Mouse (Mus musculus) cerebellum, adult 9-11 months (tissue): Measurements from ENCODE around the gene Col6a6.

Experiments used
- DNase-seq: peaks from one replicate; pipeline ENCODE4 v3.0.0; 2022

The Col6a6 gene

GRCm38 (mm10) chr9:105734651-105735050 is 93.3 kb downstream of the Col6a6 start:
- no peak for DNase-seq

GRCm38 (mm10) chr9:105731976-105732375 is 96.0 kb downstream of the Col6a6 start:
- DNase-seq, result no peak

- no peak for DNase-seq
These were observed 107.5 kb downstream of the Col6a6 start for GRCm38 (mm10) chr9:105720430-105720829.

- no peak for DNase-seq
These were observed 108.0 kb downstream of the Col6a6 start for GRCm38 (mm10) chr9:105719851-105720395.

- no peak for DNase-seq
These were observed 108.6 kb downstream of the Col6a6 start for GRCm38 (mm10) chr9:105719367-105719766.

GRCm38 (mm10) chr9:105712049-105712448 is 115.9 kb downstream of the Col6a6 start:
- DNase-seq, result no peak

GRCm38 (mm10) chr9:105705011-105705410 is 122.9 kb downstream of the Col6a6 start:
- no peak for DNase-seq

- no peak for DNase-seq
These were observed 123.6 kb downstream of the Col6a6 start for GRCm38 (mm10) chr9:105704226-105704932.

- no peak for DNase-seq
These were observed 126.0 kb downstream of the Col6a6 start for GRCm38 (mm10) chr9:105701966-105702365.

GRCm38 (mm10) chr9:105700702-105701101 is 127.3 kb downstream of the Col6a6 start:
- no peak for DNase-seq

GRCm38 (mm10) chr9:105697764-105698396 is 130.1 kb downstream of the Col6a6 start:
- DNase-seq, result no peak

GRCm38 (mm10) chr9:105696818-105697564 is 131.0 kb downstream of the Col6a6 start:
- DNase-seq, result no peak

- peak; percentile 27 for DNase-seq
These were observed 134.1 kb downstream of the Col6a6 start for GRCm38 (mm10) chr9:105693854-105694253.

- DNase-seq, result no peak
These were observed 134.9 kb downstream of the Col6a6 start for GRCm38 (mm10) chr9:105693056-105693455.

- no peak for DNase-seq
These were observed 135.5 kb downstream of the Col6a6 start for GRCm38 (mm10) chr9:105692472-105692871.

- no peak for DNase-seq
These were observed 138.5 kb downstream of the Col6a6 start for GRCm38 (mm10) chr9:105689485-105689884.

- DNase-seq, result no peak
These were observed 143.3 kb downstream of the Col6a6 start for GRCm38 (mm10) chr9:105684549-105685165.

GRCm38 (mm10) chr9:105681386-105681785 is 146.6 kb downstream of the Col6a6 start:
- no peak for DNase-seq

GRCm38 (mm10) chr9:105675941-105676340 is 152.0 kb downstream of the Col6a6 start:
- DNase-seq, result no peak

GRCm38 (mm10) chr9:105672032-105672431 is 155.9 kb downstream of the Col6a6 start:
- no peak for DNase-seq

GRCm38 (mm10) chr9:105670916-105671315 is 157.0 kb downstream of the Col6a6 start:
- no peak for DNase-seq

GRCm38 (mm10) chr9:105665269-105665668 is 162.7 kb downstream of the Col6a6 start:
- no peak for DNase-seq

- no peak for DNase-seq
These were observed 168.1 kb downstream of the Col6a6 start for GRCm38 (mm10) chr9:105659877-105660276.
